Mouse (Mus musculus) MEL (cell line): Measurements from ENCODE around the gene Ccl4. TPM values are rescaled to one million over a fixed set of nuclear protein-coding genes. Genes with fewer than 3 reads are reported as not detected.

Experiments
- DNase-seq: peaks from one replicate; pipeline ENCODE4 v3.0.0; 2011; ENCODE audit warnings: low read depth, low spot score
- H3K27ac ChIP-seq: 2 replicates; pipeline ENCODE4 v1.5.1; 2012; ENCODE audit warnings: low read depth, mild to moderate bottlenecking, control low read depth, low read length, moderate library complexity; ENCODE audit not compliant: control insufficient read depth
- H3K27me3 ChIP-seq, 2 experiments: fragments of 150-350 bp in 1 of 2; sonication (generic) in 1 of 2; 2 replicates each; pipeline ENCODE4 v1.6.1; 2012; ENCODE audit warnings: low read length in 2 of 2, mild to moderate bottlenecking in 2 of 2, improper control_type of control experiment in 1 of 2, moderate library complexity in 1 of 2; ENCODE audit not compliant: insufficient read depth in 2 of 2, control insufficient read depth in 1 of 2
- H3K36me3 ChIP-seq, 2 experiments: 2 replicates each; pipeline ENCODE4 v1.6.1; 2012 to 2014; ENCODE audit warnings: low read length in 2 of 2, improper control_type of control experiment in 1 of 2, inconsistent platforms in 1 of 2, mild to moderate bottlenecking in 1 of 2; ENCODE audit not compliant: insufficient read depth in 2 of 2, control insufficient read depth in 1 of 2
- H3K4me1 ChIP-seq, 2 experiments: fragments of 150-350 bp in 1 of 2; sonication (generic) in 1 of 2; 2 replicates each; pipeline ENCODE4 v1.6.1; 2012; ENCODE audit warnings: low read length in 2 of 2, improper control_type of control experiment in 1 of 2, mild to moderate bottlenecking in 1 of 2; ENCODE audit not compliant: insufficient read depth in 2 of 2, control insufficient read depth in 1 of 2
- H3K4me3 ChIP-seq, 2 experiments: fragments of 150-350 bp in 1 of 2; sonication (generic) in 1 of 2; 2 replicates each; pipeline ENCODE4 v1.5.1; 2012; ENCODE audit warnings: low read depth in 2 of 2, low read length in 2 of 2, mild to moderate bottlenecking in 2 of 2, moderate library complexity in 2 of 2, control low read depth in 1 of 2, improper control_type of control experiment in 1 of 2; ENCODE audit not compliant: control insufficient read depth in 1 of 2, insufficient read depth in 1 of 2
- H3K79me2 ChIP-seq: 2 replicates; pipeline ENCODE4 v1.6.1; 2012; ENCODE audit warnings: mild to moderate bottlenecking, low read length, moderate library complexity; ENCODE audit not compliant: control insufficient read depth, poor library complexity, insufficient read depth
- H3K9ac ChIP-seq: 2 replicates; pipeline ENCODE4 v1.6.1; 2012; ENCODE audit warnings: low read depth, mild to moderate bottlenecking, control low read depth, low read length, moderate library complexity; ENCODE audit not compliant: control insufficient read depth, poor library complexity, severe bottlenecking
- H3K9me3 ChIP-seq: fragments of 150-350 bp; sonication (generic); replicated peaks from 2 replicates; pipeline ENCODE4 v1.6.1; 2012; ENCODE audit warnings: mild to moderate bottlenecking, low read length, improper control_type of control experiment, moderate library complexity; ENCODE audit not compliant: insufficient read depth
- BHLHE40 ChIP-seq: IDR thresholded peaks from 2 replicates; pipeline ENCODE4 v1.6.1; 2012; ENCODE audit warnings: low read depth, mild to moderate bottlenecking, inconsistent platforms, low read length, improper control_type of control experiment, borderline replicate concordance
- CHD1 ChIP-seq: IDR thresholded peaks from 2 replicates; pipeline ENCODE4 v1.6.1; 2012; ENCODE audit warnings: low read depth, mild to moderate bottlenecking, inconsistent platforms, low read length, improper control_type of control experiment
- CTCF ChIP-seq, 3 experiments: IDR thresholded peaks in 2 of 3; conservative IDR thresholded peaks in 1 of 3; 2 replicates each; pipeline ENCODE4 v1.5.1; 2011 to 2012; ENCODE audit warnings: low read length in 3 of 3, low read depth in 2 of 3, mild to moderate bottlenecking in 2 of 3, improper control_type of control experiment in 1 of 3, inconsistent platforms in 1 of 3, mixed read lengths in 1 of 3, moderate library complexity in 1 of 3; ENCODE audit not compliant: control insufficient read depth in 1 of 3, insufficient read depth in 1 of 3, poor library complexity in 1 of 3, severe bottlenecking in 1 of 3
- EP300 ChIP-seq, 2 experiments: IDR thresholded peaks; 2 replicates each; pipeline ENCODE4 v1.6.1; 2011; ENCODE audit warnings: improper control_type of control experiment in 2 of 2, low read length in 2 of 2, low read depth in 1 of 2, mild to moderate bottlenecking in 1 of 2
- ETS1 ChIP-seq: IDR thresholded peaks from 2 replicates; pipeline ENCODE4 v1.6.1; 2012; ENCODE audit warnings: low read depth, mild to moderate bottlenecking, inconsistent platforms, low read length, improper control_type of control experiment, moderate library complexity
- MAZ ChIP-seq: IDR thresholded peaks from 2 replicates; pipeline ENCODE4 v1.6.1; 2012; ENCODE audit warnings: low read depth, mild to moderate bottlenecking, inconsistent platforms, low read length, improper control_type of control experiment
- MYB ChIP-seq: IDR thresholded peaks from 2 replicates; pipeline ENCODE4 v1.6.1; 2011; ENCODE audit warnings: mild to moderate bottlenecking, low read depth, low read length, improper control_type of control experiment
- MYC ChIP-seq: IDR thresholded peaks from 2 replicates; pipeline ENCODE4 v1.6.1; 2011; ENCODE audit warnings: low read depth, mild to moderate bottlenecking, low read length, improper control_type of control experiment, moderate library complexity
- NRF1 ChIP-seq: IDR thresholded peaks from 2 replicates; pipeline ENCODE4 v1.6.1; 2014; ENCODE audit warnings: low read depth, mild to moderate bottlenecking, inconsistent platforms, low read length, improper control_type of control experiment, moderate library complexity; ENCODE audit not compliant: poor library complexity, insufficient read depth, severe bottlenecking
- POLR2AphosphoS5 ChIP-seq: IDR thresholded peaks from 2 replicates; pipeline ENCODE4 v1.6.1; 2012; ENCODE audit warnings: low read depth, borderline replicate concordance, mild to moderate bottlenecking, inconsistent platforms, low read length, moderate library complexity, mixed read lengths
- RAD21 ChIP-seq: IDR thresholded peaks from 2 replicates; pipeline ENCODE4 v1.6.1; 2011; ENCODE audit warnings: mild to moderate bottlenecking, low read depth, low read length, improper control_type of control experiment
- RCOR1 ChIP-seq: IDR thresholded peaks from 2 replicates; pipeline ENCODE4 v1.6.1; 2012; ENCODE audit warnings: low read depth, mild to moderate bottlenecking, inconsistent platforms, low read length, improper control_type of control experiment
- SIN3A ChIP-seq: IDR thresholded peaks from 2 replicates; pipeline ENCODE4 v1.6.1; 2012; ENCODE audit warnings: low read length, improper control_type of control experiment, inconsistent platforms
- SMC3 ChIP-seq: IDR thresholded peaks from 2 replicates; pipeline ENCODE4 v1.6.1; 2011; ENCODE audit warnings: low read depth, low read length, improper control_type of control experiment
- USF1 ChIP-seq: IDR thresholded peaks from 2 replicates; pipeline ENCODE4 v1.6.1; 2014; ENCODE audit warnings: low read depth, mild to moderate bottlenecking, inconsistent platforms, low read length, improper control_type of control experiment, moderate library complexity
- ZC3H11A ChIP-seq: IDR thresholded peaks from 2 replicates; pipeline ENCODE4 v1.6.1; 2012; ENCODE audit warnings: low read depth, mild to moderate bottlenecking, inconsistent platforms, low read length, improper control_type of control experiment
- polyA plus RNA-seq, 2 experiments: library from polyadenylated mRNA; stranded (reverse) in 1 of 2; unstranded in 1 of 2; fragments of >175 nt in 1 of 2; fragments of >200 nt in 1 of 2; gene quantifications; 2 replicates each; pipeline versions ENCODE4 v1.2.1 to v1.2.4; 2012; ENCODE audit warnings: low replicate concordance in 2 of 2, low read depth in 1 of 2; ENCODE audit not compliant: insufficient read length in 2 of 2, insufficient read depth in 1 of 2, missing spikeins in 1 of 2
- total RNA-seq: library from RNA; depleted of rRNA; stranded (reverse); fragments of 300-350 nt; gene quantifications from 2 replicates; pipeline ENCODE4 v1.2.3, GENCODE M21; 2012

Gene Ccl4
- total and polyA plus RNA-seq, 3 experiments: not detected

GRCm38 (mm10) chr11:83631065-83631464, 31.3 kb upstream of the Ccl4 start:
- H3K4me1 ChIP-seq: no peaks in the 10 kb centered on the region
- TF ChIP-seq ZC3H11A (no peak), EP300 (IDR thresholded peaks at IDR 0.05; ENCODE audit: low read depth in 1 of 2, low read length in 2 of 2) (no peak), BHLHE40 (no peak), ETS1 (no peak)
- TF ChIP-seq, all 39 proteins: peak for 0
- no peak for DNase-seq
- no peak overlapping the region for H3K4me3 ChIP-seq
- no peaks in the 10 kb centered on the region for H3K79me2 ChIP-seq
- no peaks in the 10 kb centered on the region for H3K9me3 ChIP-seq
- H3K27ac ChIP-seq: no peak overlapping the region
- H3K9ac ChIP-seq: no peak overlapping the region
- peaks cover 28 to 31% of the 10 kb centered on the region in 2 experiments for H3K27me3 ChIP-seq
- H3K36me3 ChIP-seq: no peaks in the 10 kb centered on the region

GRCm38 (mm10) chr11:83632744-83633143, 29.6 kb upstream of the Ccl4 start:
- DNase-seq: peak; percentile 54
- 0 out of 2 replicates have a peak, but pooled peaks have one; percentile 45 for TF ChIP-seq MYC
- 0 out of 2 replicates have a peak, but pooled peaks have one; percentile 39 for TF ChIP-seq MAZ
- TF ChIP-seq ZC3H11A: peak; percentile 88
- TF ChIP-seq CHD1: no peak
- TF ChIP-seq POLR2AphosphoS5: no peak
- 0 out of 2 replicates have a peak, but pooled peaks have one; percentile 7 for TF ChIP-seq SIN3A
- peak; percentile 97 for TF ChIP-seq SMC3
- 0 out of 2 replicates have a peak, but pooled peaks have one; percentile 12 for TF ChIP-seq MYB
- TF ChIP-seq RCOR1: no peak
- TF ChIP-seq RAD21: peak; percentile 87
- peak; percentile 52 to 89 (median 76) for TF ChIP-seq CTCF (IDR thresholded peaks at IDR 0.05 in 2 of 3, conservative IDR thresholded peaks at IDR 0.05 in 1 of 3; ENCODE audit: control insufficient read depth in 1 of 3, insufficient read depth in 1 of 3, low read depth in 2 of 3, low read length in 3 of 3, poor library complexity in 1 of 3, severe bottlenecking in 1 of 3)
- TF ChIP-seq USF1: no peak
- no peak for TF ChIP-seq EP300 (IDR thresholded peaks at IDR 0.05; ENCODE audit: low read depth in 1 of 2, low read length in 2 of 2)
- no peak overlapping the region for H3K4me3 ChIP-seq

GRCm38 (mm10) chr11:83634425-83634824, 28.0 kb upstream of the Ccl4 start:
- TF ChIP-seq NRF1: no peak
- TF ChIP-seq MYC: no peak
- TF ChIP-seq, all 39 proteins: peak for 0
- DNase-seq: no peak

More at GRCm38 (mm10) chr11:83632744-83633143, 29.6 kb upstream of the Ccl4 start:
- Histone ChIP-seq H3K9ac (no peak overlapping the region), H3K36me3 (no peaks in the 10 kb centered on the region), H3K27me3 (peaks cover 29 to 38% of the 10 kb centered on the region in 2 experiments), H3K4me1 (no peaks in the 10 kb centered on the region), H3K27ac (no peak overlapping the region), H3K9me3 (no peaks in the 10 kb centered on the region), H3K79me2 (no peaks in the 10 kb centered on the region)

More at GRCm38 (mm10) chr11:83634425-83634824, 28.0 kb upstream of the Ccl4 start:
- Histone ChIP-seq H3K4me3 (no peak overlapping the region), H3K36me3 (no peaks in the 10 kb centered on the region), H3K79me2 (no peaks in the 10 kb centered on the region), H3K4me1 (no peaks in the 10 kb centered on the region), H3K27ac (no peak overlapping the region), H3K27me3 (peaks cover 27 to 38% of the 10 kb centered on the region in 2 experiments), H3K9ac (no peak overlapping the region), H3K9me3 (no peaks in the 10 kb centered on the region)
